Mouse (Mus musculus): ENCODE measurements at regions not wholly inside any gene's neighbourhood (a gene's known extent, or its start where the extent isn't known, plus 50 kb on each side); places are given as distances from the start of the nearest gene placed in this dataset.

GRCm38 (mm10) chr6:14195351-14195750 lies 324.0 kb upstream of the 2610001J05Rik start:
- no peak overlapping the region for H3K4me3 ChIP-seq
- H3K36me3 ChIP-seq (ENCODE audit: control insufficient read depth, insufficient read depth), result no peaks in the 10 kb centered on the region
- H3K79me2 ChIP-seq (ENCODE audit: control insufficient read depth, insufficient read depth), result no peaks in the 10 kb centered on the region
- H3K4me2 ChIP-seq (ENCODE audit: low read depth), result no peak overlapping the region
- no peak overlapping the region for H3ac ChIP-seq (ENCODE audit: control insufficient read depth, insufficient read length)
- TF ChIP-seq MYOG (IDR thresholded peaks at IDR 0.05; ENCODE audit: control insufficient read depth in 1 of 3, insufficient read depth in 1 of 3, insufficient read length in 2 of 3, low read depth in 2 of 3) (no peak), POLR2A (IDR thresholded peaks at IDR 0.05; ENCODE audit: insufficient read length, low read depth) (no peak), SRF (IDR thresholded peaks at IDR 0.05; ENCODE audit: control insufficient read depth, insufficient read length, low read depth) (no peak), TCF3 (IDR thresholded peaks at IDR 0.05; ENCODE audit: insufficient read length, low read depth) (no peak), TCF12 (IDR thresholded peaks at IDR 0.05; ENCODE audit: insufficient read depth, poor library complexity, severe bottlenecking) (no peak), MAX (IDR thresholded peaks at IDR 0.05; ENCODE audit: low read depth) (no peak), USF1 (IDR thresholded peaks at IDR 0.05; ENCODE audit: low read depth) (no peak), MYOD1 (IDR thresholded peaks at IDR 0.05; ENCODE audit: control insufficient read depth in 1 of 3, insufficient read length in 2 of 3, low read depth in 2 of 3) (no peak), CEBPB (IDR thresholded peaks at IDR 0.05; ENCODE audit: insufficient read depth, poor library complexity, severe bottlenecking) (no peak), POLR2AphosphoS2 (IDR thresholded peaks at IDR 0.05; ENCODE audit: insufficient read length, low read depth) (no peak), REST (IDR thresholded peaks at IDR 0.05; ENCODE audit: insufficient read depth, insufficient read length) (no peak), E2F4 (IDR thresholded peaks at IDR 0.05; ENCODE audit: insufficient read depth) (no peak)
- no peaks in the 10 kb centered on the region for H3K27me3 ChIP-seq (ENCODE audit: control insufficient read depth, insufficient read depth, insufficient read length)

DNA sequence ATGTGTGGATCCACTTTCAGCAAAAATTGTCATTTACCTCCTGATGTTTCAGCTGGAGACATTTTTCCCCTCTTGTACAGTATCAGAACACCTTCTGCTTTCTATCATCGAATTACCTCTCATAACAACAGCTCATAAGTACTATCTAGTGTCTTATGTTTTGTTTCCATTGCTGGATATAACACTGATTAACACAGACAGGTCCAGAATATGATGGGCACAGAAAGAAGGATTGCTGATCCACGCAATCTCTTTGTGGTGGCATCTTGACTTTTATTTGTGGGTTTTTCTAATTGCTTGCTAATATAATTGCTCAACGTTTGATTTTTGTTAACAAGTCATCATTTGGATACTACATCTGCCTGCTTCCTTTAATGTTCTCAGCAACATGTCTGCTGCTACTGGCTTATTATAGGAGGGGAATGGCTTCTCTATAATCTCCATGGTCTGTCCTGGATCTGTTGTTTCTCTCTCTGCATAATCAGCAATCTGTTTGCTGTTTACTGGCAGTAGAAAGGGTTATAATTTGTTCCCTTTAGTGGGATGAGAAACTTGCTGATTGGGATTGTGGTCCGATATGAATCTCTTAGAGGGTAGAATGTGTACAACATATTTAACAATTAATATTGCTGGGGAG lies 320.2 kb upstream of the 2610001J05Rik start:
- Histone ChIP-seq H3K79me2 (ENCODE audit: control insufficient read depth, insufficient read depth) (no peaks in the 10 kb centered on the region), H3K27me3 (ENCODE audit: control insufficient read depth, insufficient read depth, insufficient read length) (no peaks in the 10 kb centered on the region), H3ac (ENCODE audit: control insufficient read depth, insufficient read length) (no peak overlapping the region), H3K36me3 (ENCODE audit: control insufficient read depth, insufficient read depth) (no peaks in the 10 kb centered on the region), H3K4me3 (no peak overlapping the region), H3K4me2 (ENCODE audit: low read depth) (no peak overlapping the region)
- TF ChIP-seq MYOD1 (IDR thresholded peaks at IDR 0.05; ENCODE audit: control insufficient read depth in 1 of 3, insufficient read length in 2 of 3, low read depth in 2 of 3) (no peak), TCF12 (IDR thresholded peaks at IDR 0.05; ENCODE audit: insufficient read depth, poor library complexity, severe bottlenecking) (no peak), CEBPB (IDR thresholded peaks at IDR 0.05; ENCODE audit: insufficient read depth, poor library complexity, severe bottlenecking) (no peak), SRF (IDR thresholded peaks at IDR 0.05; ENCODE audit: control insufficient read depth, insufficient read length, low read depth) (no peak)

DNA sequence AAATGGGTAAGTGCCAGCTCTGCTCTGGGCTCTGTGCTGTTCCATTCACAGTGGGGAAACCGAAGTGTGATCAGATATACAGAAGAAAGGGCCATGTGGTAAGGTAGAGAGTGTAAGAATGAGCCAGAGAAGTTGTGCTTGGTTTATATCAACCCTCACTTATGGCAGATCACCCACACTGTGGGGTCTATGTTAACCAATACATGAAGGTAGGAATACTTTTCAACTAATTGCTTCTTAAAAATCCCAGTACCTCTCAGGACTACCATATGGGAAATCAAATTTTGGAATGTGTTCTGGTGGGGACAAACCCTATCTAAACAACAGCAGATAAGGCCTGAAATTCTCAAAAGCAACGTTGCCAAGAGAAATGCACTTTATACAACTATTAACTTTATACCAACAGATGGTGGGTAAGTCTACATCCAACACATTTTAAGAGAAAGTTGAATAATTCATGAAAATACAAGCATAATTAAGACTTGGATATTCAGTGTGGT lies 314.7 kb upstream of the 2610001J05Rik start:
- H3K79me2 ChIP-seq (ENCODE audit: control insufficient read depth, insufficient read depth), result no peaks in the 10 kb centered on the region
- no peak overlapping the region for H3K4me3 ChIP-seq
- H3K4me2 ChIP-seq (ENCODE audit: low read depth), result no peak overlapping the region
- H3K27me3 ChIP-seq (ENCODE audit: control insufficient read depth, insufficient read depth, insufficient read length), result no peaks in the 10 kb centered on the region
- H3K36me3 ChIP-seq (ENCODE audit: control insufficient read depth, insufficient read depth), result no peaks in the 10 kb centered on the region
- no peak overlapping the region for H3ac ChIP-seq (ENCODE audit: control insufficient read depth, insufficient read length)
- TF ChIP-seq TCF3 (IDR thresholded peaks at IDR 0.05; ENCODE audit: insufficient read length, low read depth), result no peak

DNA sequence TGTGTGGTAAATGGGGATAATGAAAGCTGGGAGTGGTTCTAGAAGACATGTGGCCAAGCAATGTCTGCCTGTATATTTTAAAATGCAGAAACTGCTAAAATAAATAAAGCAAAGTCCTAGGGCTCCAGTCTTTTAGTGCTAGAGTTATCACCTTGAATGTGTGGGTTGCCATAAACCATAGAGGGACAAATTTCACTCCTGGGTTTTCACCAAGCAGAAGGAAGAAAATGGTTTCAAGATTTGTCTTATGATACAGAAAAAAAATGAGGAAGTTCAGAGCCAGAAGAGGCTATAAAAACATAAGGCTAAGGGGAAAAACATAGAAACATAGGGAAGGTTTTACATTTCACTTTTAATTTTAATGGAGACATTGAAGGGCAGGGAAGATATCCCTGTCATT lies 276.1 kb upstream of the 2610001J05Rik start:
- Histone ChIP-seq H3K27me3 (ENCODE audit: control insufficient read depth, insufficient read depth, insufficient read length) (no peaks in the 10 kb centered on the region), H3K4me2 (ENCODE audit: low read depth) (no peak overlapping the region), H3K36me3 (ENCODE audit: control insufficient read depth, insufficient read depth) (no peaks in the 10 kb centered on the region), H3ac (ENCODE audit: control insufficient read depth, insufficient read length) (no peak overlapping the region), H3K79me2 (ENCODE audit: control insufficient read depth, insufficient read depth) (no peaks in the 10 kb centered on the region), H3K4me3 (no peak overlapping the region)
- TF ChIP-seq MAX (IDR thresholded peaks at IDR 0.05; ENCODE audit: low read depth), result no peak
- no peak for TF ChIP-seq CEBPB (IDR thresholded peaks at IDR 0.05; ENCODE audit: insufficient read depth, poor library complexity, severe bottlenecking)
- TF ChIP-seq MYOD1 (IDR thresholded peaks at IDR 0.05; ENCODE audit: control insufficient read depth in 1 of 3, insufficient read length in 2 of 3, low read depth in 2 of 3), result no peak

GRCm38 (mm10) chr6:14146394-14146793 lies 275.1 kb upstream of the 2610001J05Rik start:
- Histone ChIP-seq H3ac (ENCODE audit: control insufficient read depth, insufficient read length) (no peak overlapping the region), H3K79me2 (ENCODE audit: control insufficient read depth, insufficient read depth) (no peaks in the 10 kb centered on the region), H3K4me2 (ENCODE audit: low read depth) (no peak overlapping the region), H3K36me3 (ENCODE audit: control insufficient read depth, insufficient read depth) (no peaks in the 10 kb centered on the region), H3K4me3 (no peak overlapping the region), H3K27me3 (ENCODE audit: control insufficient read depth, insufficient read depth, insufficient read length) (no peaks in the 10 kb centered on the region)
- TF ChIP-seq USF1 (IDR thresholded peaks at IDR 0.05; ENCODE audit: low read depth), result no peak
- TF ChIP-seq TCF12 (IDR thresholded peaks at IDR 0.05; ENCODE audit: insufficient read depth, poor library complexity, severe bottlenecking), result no peak
- no peak for TF ChIP-seq SRF (IDR thresholded peaks at IDR 0.05; ENCODE audit: control insufficient read depth, insufficient read length, low read depth)
- no peak for TF ChIP-seq POLR2A (IDR thresholded peaks at IDR 0.05; ENCODE audit: insufficient read length, low read depth)
- no peak for TF ChIP-seq MAX (IDR thresholded peaks at IDR 0.05; ENCODE audit: low read depth)
- no peak for TF ChIP-seq MYOD1 (IDR thresholded peaks at IDR 0.05; ENCODE audit: control insufficient read depth in 1 of 3, insufficient read length in 2 of 3, low read depth in 2 of 3)
- TF ChIP-seq REST (IDR thresholded peaks at IDR 0.05; ENCODE audit: insufficient read depth, insufficient read length), result no peak
- TF ChIP-seq MYOG (IDR thresholded peaks at IDR 0.05; ENCODE audit: control insufficient read depth in 1 of 3, insufficient read depth in 1 of 3, insufficient read length in 2 of 3, low read depth in 2 of 3), result no peak
- no peak for TF ChIP-seq E2F4 (IDR thresholded peaks at IDR 0.05; ENCODE audit: insufficient read depth)
- no peak for TF ChIP-seq POLR2AphosphoS2 (IDR thresholded peaks at IDR 0.05; ENCODE audit: insufficient read length, low read depth)
- no peak for TF ChIP-seq CEBPB (IDR thresholded peaks at IDR 0.05; ENCODE audit: insufficient read depth, poor library complexity, severe bottlenecking)
- TF ChIP-seq TCF3 (IDR thresholded peaks at IDR 0.05; ENCODE audit: insufficient read length, low read depth), result no peak
